Mouse (Mus musculus) T-cell, adult 2 months (primary cell): ENCODE results near the gene Rab5c.

Source experiments
- DNase-seq: peaks from one replicate; pipeline ENCODE4 v3.0.0; 2022; ENCODE audit warnings: low spot score

The Rab5c gene

DNA sequence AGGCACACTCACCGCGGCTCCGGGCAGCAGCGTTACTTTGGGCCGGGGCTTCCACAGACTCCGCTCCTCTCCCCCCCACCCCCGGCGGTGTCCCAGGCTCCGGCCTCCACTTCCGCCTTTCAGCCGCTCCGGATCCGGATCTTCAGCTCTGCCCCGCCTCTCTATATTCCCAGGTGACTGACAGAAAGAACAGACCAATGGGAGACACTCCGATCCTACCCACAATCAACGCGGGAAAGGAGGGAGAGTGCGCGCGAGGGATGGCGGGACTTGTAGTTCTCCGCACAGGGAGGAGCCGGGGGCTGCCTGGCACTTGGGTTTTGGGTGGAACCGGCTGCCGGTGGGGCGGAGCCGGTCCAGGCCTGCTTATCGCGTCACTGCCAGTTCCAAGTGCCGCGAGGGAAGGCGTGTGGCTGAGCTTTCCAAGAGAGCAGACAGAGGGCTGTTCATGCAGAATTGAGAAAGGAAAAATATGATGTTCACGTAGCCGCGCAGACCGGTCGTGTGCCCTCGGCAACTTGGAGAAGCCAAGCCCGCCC lies at the start of gene Rab5c:
Gene Rab5c (minus strand): TSS at position 150 of the 539 bp plus-strand sequence.
- DNase-seq: peak; percentile 100

DNA sequence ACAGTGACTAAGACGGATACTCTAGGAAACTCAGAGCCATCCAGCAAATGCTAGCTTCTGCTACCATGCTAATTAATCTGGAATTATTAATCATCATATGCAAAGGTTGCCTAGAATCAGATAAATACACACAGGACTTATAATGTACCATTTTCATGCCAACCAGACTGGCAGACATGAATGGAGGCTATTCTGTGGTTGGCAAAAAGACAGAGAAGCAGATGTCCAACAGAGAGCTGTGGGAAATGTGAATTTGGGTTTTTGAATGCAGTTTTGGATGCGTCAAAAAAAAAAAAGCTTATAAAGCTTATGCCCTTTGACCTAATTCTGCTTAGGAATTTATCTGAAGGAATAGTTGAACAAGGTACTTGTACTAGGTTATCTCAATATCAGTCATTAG lies 47.8 kb upstream of the Rab5c start:
- no peak for DNase-seq

DNA sequence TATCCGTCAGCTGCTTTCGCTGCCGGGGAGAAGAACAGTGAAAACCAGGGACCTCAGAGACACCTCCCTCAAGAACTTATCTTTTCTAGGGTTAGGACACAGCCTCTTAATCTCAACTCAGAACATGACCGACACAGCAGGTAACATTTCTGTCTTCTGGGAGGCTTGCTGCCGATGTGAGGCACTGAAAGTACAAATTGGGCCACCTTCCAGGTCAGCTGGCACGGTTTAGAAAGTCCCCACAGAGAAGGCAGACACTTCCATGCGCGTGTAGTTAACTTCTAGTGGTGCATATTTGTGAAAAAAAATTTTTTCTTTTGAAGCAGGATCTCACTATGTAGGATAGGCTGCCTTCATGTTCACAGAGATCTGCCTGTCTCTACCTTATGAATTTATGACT lies 46.3 kb upstream of the Rab5c start:
- DNase-seq: no peak

DNA sequence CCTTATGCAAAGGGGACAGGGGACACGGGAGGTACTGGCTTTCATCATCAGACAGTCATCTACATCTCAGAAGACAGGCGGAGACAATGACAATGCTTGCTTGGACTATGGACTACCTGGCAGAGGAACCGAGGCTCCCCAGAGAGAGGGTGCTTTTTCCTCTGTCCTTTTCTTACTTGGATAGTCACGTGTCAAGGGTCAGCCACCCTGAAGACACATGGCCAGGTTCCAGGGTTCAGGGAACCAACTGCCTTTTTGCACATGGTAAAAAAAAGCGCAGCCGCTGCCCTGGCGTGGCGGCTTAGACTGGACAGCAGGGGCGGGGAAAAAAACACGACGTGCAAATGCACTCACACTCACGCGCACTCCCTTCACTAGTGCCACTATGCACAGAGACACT lies 44.6 kb upstream of the Rab5c start:
- no peak for DNase-seq

DNA sequence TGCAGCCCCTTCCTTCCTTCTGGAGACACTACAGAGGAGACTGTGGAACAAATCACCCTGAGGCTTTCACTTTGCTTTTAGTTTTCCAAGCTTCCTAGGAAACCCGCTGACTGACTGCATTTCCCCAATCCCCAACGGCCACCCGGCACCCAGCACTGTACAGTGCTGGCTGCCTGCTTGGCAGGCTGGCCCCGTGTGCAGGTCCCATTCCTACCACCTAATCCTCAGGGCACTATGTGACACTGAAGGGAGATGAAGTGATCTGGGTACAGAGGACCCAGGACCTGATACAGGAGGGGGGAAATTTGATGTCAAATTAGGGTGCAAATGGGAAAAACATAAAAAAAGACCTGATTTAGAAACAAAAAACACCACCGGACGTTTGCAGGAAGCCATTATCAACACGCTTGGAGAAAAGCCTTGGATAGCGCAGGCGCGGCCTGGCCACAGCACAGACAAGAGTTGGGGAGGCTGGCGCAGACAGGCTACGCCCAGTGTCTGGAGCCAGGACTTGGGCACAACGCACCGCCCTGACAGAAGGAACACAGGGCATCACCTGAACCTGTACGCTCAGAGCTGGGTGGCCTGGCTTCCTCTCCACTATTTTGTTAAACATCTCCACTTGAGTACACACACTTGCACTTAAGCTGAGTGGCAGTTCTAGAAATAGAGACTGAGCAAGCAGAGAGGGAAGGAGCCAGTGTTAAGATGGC lies 43.9 kb upstream of the Rab5c start:
- no peak for DNase-seq

DNA sequence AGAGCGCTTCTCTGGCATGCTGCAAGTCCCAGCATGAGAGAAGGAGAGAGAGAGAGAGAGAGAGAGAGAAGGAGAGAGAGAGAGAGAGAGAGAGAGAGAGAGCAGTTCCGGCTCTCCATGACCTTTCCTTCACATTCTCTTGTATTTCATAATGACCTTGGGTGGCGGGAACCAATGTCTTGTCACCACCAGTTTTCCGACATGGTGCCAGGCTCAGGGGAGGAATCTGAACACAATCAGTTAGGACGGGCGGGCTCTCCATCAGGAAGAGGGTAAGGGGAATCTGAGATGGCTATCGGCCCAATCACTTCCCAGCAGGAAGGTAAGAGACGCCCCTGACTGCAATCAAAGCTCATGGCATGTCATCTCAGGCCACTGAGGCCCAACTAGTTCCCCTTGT lies 42.2 kb upstream of the Rab5c start:
- no peak for DNase-seq

DNA sequence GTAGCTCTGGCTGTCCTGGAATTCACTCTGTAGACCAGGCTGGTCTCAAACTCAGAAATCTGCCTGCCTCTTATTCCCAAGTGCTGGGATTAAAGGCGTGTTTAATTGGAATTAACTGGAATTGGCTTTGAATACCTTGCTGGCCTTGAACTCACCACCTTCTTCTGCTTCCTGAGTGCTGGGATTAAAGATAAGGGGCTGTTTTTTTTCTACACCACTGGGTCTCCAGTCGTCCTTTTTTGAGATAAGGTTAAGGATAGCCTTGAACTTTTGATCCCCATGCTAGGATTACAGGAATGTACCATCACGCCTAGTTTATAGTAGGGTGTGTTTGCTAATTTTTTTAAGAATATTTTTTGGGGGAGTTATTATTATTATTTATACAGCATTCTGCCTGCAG lies 40.1 kb upstream of the Rab5c start:
- no peak for DNase-seq

DNA sequence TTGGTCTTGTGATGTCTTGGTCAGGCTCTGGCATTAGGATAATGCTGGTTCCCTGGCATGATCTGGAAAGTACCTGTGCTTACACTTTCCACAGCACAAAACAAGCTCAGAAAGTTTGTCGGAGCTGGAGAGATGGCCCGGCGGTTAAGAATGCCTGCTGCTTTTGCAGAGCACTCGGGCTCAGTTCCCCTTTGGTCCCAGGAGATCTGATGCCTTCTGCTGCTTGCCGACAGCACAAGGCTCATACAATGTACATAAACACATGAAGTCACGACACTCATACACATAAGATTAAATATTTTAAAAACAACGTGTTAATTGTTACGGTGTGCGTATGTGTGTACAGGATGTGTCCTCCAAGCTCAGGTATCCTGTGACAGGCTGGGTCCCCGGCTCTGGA lies 37.9 kb upstream of the Rab5c start:
- DNase-seq: no peak

DNA sequence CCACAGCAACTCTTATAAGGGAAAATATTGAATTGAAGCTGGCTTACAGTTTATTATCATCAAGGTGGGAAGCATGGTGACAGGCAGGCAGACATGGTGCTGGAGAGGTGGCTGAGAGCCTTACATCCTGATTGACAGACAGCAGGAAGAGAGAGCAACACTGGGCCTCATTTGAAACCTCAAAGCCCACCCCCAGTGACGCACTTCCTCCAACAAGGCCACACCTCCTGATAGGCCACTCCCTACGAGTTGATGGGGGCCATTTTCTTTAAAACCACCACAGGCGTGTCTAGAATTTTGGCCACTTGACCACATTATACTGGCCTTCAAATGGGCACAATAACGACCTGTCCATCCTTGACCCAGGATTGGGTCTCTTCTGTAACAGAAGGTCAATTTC lies 36.2 kb upstream of the Rab5c start:
- no peak for DNase-seq

DNA sequence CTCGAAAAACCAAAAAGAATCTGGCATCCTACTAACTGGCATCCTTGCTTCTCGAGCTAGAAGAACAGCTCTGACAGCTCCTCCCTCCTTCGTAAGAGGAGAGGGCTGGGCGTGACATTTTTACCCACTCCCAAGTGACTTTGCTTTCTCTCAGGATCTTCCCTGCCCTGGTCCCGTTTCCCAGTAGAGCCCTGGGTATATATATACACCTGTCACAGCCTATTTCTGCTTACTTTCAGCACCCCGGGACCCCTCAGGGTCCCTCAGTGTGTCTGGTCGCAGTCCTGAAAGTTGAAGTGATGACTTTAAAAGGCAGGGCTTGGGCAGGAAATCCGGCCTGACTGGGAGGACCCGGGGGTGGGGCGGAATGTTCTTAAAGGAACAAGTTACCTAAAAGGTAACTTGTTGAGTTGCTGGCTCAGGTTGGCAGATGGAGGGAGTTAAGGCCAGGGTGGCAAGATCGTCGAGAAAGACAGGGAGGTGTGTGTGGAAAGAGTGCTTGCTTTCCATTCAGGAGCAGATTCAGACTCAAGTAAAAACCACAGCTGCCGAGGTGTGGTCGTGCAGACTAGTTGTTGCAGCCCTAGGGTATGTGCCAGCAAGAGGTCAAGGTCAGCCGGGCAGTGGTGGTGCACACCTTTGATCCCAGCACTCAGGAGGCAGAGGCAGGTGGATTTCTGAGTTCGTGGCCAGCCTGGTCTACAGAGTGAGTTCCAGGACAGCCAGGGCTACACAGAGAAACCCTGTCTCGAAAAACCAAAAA lies 32.8 kb upstream of the Rab5c start, which contains the start of gene Ghdc:
Gene Ghdc (minus strand): TSS at position 312 of the 763 bp plus-strand sequence.
- peak; percentile 80 for DNase-seq

DNA sequence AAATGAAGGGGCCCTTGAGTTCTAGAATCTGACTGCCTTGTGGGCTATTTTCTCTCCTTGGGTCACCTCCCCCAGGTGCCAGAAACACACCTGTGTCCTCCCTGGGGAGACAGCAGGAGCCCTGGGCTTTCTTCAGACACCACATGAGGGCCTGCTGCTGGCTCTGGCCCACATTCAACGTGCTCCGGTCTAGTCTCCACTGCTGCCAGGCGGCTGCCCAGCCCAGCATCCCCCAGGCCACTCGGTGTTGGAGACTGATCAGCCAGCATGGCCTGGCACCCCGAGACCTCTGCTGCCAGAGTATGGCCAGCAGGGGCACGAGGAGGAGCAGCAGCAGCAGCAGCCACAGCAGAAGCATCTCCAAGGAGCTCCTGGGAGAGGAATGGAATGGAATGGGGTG lies 32.0 kb upstream of the Rab5c start:
- no peak for DNase-seq

DNA sequence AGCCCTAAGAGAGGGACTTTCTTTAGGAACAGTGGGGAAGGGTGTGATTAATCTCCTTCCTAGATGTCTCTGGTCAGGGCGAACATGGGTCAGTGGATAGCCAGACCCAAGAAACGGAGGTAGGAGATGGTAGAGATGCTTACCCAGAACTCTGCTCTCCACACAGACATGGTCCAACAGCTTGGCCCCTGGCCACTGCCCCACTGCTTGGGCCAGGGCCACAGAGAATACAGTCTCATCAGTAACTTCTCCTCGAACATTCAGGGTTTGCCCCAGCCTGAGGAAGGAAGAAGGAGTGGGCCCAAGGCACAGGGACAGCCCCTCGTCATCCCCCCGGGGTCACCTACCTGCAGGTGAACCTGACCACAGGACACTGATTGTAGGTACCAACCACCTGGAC lies 29.9 kb upstream of the Rab5c start:
- no peak for DNase-seq

DNA sequence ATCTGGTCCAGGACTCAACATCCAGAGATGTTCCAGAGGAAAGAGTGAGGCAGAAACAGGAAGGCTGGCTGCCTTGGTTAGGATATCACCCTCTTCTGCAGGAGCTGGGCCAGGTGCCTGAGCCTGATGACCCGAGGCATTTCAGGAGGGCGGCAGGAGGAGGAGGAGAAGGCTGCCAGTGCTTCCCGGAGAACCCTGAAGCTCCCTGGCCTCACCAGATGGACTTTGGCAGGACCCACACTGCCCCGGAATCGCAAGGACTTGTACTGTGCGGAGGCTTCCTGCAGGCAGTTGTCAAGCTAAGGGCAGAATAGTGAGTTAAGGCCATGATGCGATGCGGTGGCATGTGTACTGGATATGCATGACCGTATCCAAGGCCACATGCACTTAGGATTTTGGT lies 28.7 kb upstream of the Rab5c start:
- no peak for DNase-seq

DNA sequence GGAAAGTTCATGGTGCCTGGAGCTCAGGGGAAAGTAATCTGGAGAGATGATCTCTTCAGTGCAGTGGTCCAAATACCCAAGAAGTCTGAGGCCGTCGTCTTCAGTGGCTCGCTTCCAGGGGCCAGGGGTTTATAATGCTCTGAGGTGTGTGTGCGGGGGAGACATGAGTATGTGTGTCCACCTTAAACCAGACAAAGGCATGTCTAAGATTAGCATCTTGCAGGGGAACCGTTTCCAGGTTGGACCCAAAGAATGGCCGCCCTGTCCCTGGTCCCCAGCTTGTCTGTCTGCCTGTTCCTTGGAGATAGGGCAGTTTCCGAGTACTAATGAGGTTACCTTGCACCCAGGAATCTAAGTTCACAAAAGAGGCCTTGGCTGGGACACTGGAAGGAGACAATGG lies 24.8 kb upstream of the Rab5c start, which contains the start of gene Hcrt:
Gene Hcrt (minus strand): TSS at position 101 of the 400 bp plus-strand sequence.
- no peak for DNase-seq

DNA sequence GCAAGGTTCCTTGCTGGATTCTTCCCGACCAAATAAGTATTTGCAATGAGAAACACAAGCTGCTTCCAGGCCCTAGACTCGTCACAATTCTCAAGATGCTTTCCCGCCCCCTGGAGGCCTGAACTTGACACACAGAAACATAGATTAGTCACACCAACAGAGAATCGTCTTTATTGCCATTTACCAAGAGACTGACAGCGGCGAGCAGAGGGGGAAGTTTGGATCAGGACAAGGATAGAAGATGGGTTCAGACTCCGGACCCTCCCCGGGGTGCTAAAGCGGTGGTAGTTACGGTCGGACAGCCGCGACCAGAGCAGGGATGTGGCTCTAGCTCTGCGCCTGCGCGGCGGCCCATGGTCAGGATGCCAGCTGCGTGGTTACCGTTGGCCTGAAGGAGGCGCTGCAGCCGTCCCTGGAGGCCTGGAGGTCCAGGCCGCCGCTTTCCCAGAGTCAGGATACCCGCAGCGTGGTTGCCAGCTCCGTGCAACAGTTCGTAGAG lies 23.6 kb upstream of the Rab5c start:
- DNase-seq: peak; percentile 78

DNA sequence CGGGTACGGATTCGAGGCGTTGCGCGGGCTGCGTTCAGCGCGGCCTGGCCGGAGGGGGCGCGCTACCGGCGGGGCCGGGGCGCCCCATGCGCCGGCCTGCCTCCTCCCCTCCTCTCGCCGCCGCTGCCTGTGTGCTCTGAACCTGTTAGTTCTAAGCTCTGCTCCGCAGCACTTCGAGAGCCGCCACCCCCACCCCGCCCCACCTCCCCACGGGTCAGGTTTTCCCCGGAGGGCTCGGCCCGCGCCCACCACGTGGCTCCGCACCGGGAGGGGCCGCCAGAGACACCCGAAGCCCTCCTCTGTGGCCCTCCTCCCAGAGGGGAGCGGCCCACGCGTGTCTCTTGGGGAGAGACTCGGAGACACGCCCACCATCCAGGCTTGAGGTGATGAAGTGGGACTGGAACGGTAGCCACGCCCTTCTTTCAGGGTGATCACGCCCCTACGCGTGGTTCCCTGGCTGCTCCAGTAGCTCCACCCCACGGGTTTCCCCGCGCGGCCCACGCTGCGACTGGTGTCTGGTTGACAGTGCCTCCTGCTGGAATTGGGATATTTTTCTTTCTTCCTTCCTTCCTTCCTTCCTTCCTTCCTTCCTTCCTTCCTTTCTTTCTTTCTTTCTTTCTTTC lies 21.7 kb upstream of the Rab5c start, which contains the start of gene Kcnh4:
Gene Kcnh4 (minus strand): TSS at position 332 of the 623 bp plus-strand sequence.
- peak; percentile 84 for DNase-seq

DNA sequence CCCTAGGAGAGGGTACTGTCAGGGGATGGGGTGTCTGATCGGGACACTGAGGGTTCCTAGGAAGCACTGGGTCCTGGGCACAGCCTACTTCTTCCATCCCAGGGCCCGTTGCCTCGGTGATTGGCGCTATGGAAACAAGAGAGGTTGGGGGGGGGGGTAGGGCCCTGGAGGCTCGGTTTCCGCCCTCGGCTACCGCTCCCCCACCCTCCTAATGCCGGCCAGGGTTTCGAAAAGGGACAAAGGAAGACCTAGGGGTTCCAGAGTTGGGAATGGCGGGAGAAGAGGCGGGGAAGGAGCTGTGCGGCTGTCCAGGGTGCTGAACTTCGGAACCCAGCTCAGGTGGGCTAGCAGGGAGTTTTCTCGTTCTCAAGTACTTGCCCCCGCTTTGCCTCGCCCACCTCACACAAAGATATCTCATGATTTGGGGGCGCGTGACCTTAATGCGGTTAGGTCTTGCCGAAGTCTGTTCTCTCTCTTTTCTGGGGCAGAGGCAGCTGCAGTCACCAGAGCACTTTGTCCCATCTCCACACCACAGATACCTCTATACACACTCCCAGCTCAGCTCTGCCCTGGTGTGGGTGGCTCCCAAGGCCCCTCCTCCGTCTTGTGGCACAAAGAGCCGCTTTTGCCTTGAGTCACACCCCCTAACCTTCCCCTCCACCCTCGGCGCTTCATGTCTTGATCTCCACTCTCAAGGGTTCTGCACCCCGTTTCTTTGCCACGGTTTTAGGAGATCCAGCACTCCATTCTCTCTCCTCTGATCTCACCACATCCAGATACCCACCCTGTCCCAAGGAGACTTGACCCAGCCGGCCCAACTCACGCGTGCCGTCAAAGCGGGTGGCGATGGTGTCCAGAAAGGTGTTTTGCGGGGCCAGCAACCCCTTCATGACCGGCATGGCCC lies 20.9 kb upstream of the Rab5c start:
- peak; percentile 52 for DNase-seq

DNA sequence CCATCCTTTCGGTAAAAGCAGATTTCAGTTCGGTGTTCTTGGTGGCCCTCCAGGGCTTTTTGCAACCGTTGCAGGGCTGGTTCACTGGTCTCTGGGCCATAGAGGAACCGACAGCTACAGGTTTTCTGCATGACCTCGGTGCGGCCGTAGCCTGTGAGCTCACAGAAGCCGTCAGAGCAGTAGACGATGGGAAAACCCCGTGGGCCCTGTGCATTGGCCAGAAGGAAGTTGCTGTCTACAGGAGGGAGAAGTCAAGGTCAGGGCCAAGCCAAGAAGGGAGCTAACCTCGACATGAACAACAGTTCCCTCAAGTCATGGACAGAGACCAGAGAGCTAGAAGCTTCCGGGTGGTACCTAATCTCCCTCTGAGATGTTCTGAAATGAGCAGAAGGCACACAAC lies 19.6 kb upstream of the Rab5c start:
- no peak for DNase-seq

DNA sequence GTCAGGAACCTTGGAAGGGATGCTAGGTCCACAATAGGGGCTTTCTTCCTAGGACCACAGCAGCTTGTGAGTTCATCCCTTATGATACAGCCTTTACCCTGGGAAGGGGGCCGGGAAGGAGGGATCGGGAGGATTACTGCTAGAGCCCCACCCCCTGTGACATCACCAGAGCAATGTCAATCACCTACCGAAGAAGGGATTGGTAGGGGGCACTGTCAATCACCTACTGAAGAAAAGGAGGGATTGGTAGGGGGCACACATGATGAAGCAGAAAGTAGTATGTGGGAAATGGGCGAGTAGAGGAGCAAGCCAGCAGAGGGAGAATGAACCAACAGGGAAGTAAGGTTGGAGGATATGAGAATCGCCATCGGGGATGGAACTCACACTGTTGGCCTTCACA lies 18.5 kb upstream of the Rab5c start:
- no peak for DNase-seq

DNA sequence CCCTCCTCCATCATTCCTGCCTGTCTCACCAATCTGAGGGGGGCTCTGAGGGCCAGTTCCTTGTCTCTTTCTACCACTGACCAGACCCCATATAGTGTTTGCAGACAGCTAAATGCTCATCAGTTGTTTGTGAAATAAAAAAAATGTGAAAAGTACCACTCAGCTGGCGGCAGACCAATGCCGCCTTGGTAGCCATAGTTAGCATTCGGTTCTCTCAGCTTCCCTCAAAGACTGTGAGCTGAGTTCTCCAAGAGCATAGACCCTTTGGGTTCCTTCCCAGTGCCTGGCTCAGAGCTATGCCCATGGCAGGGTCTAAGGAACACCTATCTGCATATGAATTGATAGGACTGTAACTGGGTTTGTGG lies 16.7 kb upstream of the Rab5c start:
- no peak for DNase-seq

DNA sequence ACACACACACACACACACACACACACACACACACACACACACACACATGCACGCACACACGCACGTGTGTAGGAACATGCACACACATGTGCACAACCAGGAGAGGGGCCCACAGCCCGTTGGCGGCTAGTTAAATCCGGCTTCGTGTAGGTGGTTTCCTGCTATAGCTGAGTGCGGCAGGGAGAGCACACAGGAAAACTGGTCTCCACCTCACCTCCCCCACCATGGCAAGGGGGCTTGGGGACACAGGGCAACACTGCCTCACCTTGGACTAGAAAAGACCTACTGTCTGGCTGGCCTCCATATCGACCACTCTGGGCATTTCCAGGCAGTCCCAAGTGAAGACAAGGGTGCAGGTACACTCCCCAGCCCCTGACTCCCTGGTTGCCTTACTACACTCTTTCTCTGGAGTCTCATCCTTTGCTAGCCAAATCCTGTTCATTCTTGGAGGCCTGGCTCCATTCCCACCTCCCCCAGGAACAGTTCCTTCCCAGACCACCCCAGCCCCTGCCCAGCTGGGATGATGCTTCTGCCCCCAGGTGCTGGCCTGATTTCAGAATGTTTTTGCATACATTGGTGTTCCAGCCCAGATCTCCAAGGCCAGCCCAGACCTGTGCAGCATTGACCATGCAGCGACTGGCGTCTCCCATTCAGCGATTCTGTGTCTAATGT lies 16.1 kb upstream of the Rab5c start:
- no peak for DNase-seq
